Mouse (Mus musculus) T-helper 1 cell (primary cell): Measurements from ENCODE around the gene Cfap74.

Experiments
- in situ Hi-C: fragments of 300-600 bp; cut with MboI, MseI; formaldehyde crosslinking; loops from one replicate; pipeline ENCODE4 v1.15.1; 2025; ENCODE audit warnings: high pct_unique_total_duplicates

The Cfap74 gene

GRCm38 (mm10) chr4:155497963-155498362, 89.0 kb downstream of the Cfap74 start:
- in situ Hi-C loops, result no loop called here

- in situ Hi-C loops, result no loop called here
These were observed 92.1 kb downstream of the Cfap74 start for GRCm38 (mm10) chr4:155501126-155501525.

- in situ Hi-C loops, result no loop called here
These were observed 96.1 kb downstream of the Cfap74 start for GRCm38 (mm10) chr4:155505067-155505466.

GRCm38 (mm10) chr4:155505671-155506295, 96.8 kb downstream of the Cfap74 start:
- in situ Hi-C loops, result no loop called here

GRCm38 (mm10) chr4:155508614-155509013, 99.6 kb downstream of the Cfap74 start:
- in situ Hi-C loops, result no loop called here

- in situ Hi-C loops, result no loop called here
These were observed 102.0 kb downstream of the Cfap74 start for GRCm38 (mm10) chr4:155510981-155511380.

- in situ Hi-C loops, result loop anchor here (5.0 kb wide), 1 partner anchor 42 kb away; no protein-coding TSS in a partner anchor
These were observed 105.8 kb downstream of the Cfap74 start for GRCm38 (mm10) chr4:155514810-155515209.
